Mouse (Mus musculus) spleen, postnatal 0 days (tissue): ENCODE results near the gene Vps4a. TPM values are rescaled to one million over a fixed set of nuclear protein-coding genes. Genes with fewer than 3 reads are reported as not detected.

ENCODE experiments used
- polyA plus RNA-seq: library from polyadenylated mRNA; unstranded; fragments of >200 nt; fragmentation: Nextera tagmentation; extraction: Ambion mirVana; gene quantifications from 2 replicates; pipeline ENCODE4 v1.2.1, GENCODE M21; 2015

Vps4a gene
- polyA plus RNA-seq, result 30.2 and 31.6 TPM in 2 replicates

DNA sequence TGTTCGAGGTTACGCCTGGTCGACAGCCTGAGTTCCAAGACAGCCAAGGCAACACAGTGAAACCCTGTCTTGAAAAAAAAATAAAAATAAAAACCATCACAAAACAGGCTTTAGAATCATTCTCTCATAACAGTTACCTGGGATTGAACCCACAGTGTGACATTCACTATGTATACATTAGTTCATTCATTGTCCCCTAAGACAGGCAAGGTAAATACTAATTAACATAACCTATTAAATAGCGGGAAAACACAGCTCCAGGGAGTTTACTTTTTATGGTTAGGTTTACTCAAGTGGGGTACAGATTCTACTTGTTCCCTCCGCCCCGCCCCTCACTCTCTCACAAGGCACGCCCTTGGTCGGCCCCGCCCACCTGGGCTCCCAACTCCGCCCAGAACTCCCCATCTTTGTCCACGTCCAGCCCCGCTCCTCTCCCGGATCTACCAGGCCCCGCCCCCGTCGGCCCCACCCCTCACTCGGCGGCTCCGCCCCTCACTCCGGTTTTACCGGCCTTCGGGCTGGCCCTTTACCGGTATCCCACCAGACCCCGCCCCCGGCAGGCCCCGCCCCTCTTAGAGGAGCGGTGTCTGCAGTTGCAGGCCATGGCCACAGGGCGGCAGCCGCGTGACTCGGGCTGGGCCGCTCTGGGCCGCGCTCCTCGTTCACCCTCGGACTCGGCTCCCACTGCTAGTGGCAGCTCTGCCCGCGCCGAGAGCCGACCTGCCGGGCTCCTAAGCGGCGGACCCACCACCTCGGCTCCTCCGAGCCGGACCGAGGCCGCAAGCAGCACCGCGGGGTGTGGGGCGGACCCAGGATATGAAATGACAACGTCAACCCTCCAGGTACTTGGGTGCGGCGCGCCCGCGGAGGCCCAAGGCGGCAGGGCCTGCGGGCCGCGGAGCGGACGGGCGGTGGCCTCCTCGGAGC lies at the start of gene Vps4a:
TSS of gene Vps4a (plus strand) at position 573 of the 927 bp plus-strand sequence.

DNA sequence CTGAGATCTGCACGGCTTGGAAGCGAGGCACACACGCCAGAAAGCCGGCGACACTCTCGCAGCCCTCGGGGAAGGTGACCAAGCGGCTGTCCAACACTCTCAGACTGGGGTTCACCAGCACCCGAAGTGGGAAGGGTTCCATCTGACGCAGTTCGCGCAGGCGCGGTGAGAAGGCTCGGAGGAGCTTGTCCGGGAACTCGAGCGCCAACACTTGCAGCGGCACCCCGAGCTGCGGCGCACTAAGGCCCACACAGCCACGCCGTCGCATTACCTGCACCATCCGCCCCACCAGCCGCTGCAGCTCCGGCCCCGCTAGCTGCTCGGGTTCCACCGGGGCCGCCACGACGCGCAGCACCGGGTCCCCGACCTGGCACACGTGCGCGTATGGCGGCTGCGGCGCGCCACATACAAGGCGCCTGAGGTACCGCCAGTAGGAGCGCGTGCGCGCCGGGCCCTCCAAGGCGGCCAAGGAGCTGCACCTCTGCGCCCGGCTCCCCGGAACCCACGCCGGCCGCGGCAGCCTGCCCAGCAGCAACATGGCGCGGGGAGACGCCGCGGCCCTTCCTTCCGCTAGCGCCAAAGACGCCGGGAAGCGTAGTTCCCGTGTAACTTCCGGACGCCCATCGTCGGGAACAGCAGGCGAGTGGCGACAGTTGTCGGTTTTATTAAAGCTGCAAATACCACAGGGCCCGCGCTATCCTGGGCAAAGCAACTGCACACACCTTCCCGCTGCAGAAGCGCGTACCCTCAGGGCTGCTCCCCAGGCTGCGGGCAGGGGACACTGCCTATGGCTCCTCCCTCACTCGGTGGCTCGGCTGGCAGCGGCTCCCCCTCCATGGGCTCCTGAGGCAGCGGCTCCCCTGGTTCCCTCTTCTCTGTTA lies 17.3 kb downstream of the Vps4a start, which contains the start of gene Pdf:
TSS of gene Pdf (minus strand) at position 554 of the 881 bp plus-strand sequence.

DNA sequence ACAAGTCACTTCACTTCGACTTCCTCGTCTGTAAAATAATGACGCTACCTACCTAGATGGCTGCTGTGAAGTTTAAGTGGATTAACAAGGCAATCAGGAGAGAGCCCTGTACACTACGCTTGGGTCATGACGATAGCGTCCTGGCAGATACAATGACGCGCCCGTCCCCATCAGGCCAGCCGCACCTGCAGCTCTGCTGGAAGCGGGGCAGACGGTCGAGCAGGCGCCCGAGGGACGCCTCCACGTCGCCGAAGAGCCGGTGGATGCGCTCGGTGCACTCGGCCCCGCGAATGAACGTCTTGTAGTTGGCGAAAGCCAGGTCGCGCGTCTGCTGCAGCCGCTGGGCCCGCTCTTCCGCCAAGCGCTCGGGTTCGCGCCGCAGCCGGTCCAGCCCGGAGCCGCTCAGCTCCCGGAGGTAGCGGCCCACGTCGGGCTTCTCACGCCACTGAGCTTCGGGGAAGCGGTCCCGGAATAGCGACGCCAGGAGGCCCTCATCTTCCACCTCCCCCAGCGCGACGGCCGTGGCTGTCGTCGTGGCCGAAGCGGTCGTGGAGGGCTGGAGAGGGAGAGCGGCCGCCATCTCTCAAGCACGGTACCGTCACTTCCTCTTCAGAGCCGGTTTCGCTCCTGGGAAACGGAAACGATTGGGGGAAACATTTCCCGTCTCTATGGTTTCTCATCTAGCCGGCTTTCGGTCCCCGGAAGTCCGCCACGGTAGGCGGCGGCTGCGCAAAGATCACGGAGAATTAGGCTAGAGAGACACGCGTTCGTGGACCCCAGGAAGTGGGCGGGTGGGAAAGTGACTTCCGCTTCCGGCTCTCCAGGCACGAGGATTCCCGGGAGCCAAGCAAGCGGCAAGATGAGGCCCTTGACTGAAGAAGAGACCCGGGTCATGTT lies 25.3 kb downstream of the Vps4a start, which contains the start of the genes Cog8 and Nip7:
TSS of gene Cog8 (minus strand) at position 614 of the 897 bp plus-strand sequence.
TSS of gene Nip7 (plus strand) at position 802 of the 897 bp plus-strand sequence.

DNA sequence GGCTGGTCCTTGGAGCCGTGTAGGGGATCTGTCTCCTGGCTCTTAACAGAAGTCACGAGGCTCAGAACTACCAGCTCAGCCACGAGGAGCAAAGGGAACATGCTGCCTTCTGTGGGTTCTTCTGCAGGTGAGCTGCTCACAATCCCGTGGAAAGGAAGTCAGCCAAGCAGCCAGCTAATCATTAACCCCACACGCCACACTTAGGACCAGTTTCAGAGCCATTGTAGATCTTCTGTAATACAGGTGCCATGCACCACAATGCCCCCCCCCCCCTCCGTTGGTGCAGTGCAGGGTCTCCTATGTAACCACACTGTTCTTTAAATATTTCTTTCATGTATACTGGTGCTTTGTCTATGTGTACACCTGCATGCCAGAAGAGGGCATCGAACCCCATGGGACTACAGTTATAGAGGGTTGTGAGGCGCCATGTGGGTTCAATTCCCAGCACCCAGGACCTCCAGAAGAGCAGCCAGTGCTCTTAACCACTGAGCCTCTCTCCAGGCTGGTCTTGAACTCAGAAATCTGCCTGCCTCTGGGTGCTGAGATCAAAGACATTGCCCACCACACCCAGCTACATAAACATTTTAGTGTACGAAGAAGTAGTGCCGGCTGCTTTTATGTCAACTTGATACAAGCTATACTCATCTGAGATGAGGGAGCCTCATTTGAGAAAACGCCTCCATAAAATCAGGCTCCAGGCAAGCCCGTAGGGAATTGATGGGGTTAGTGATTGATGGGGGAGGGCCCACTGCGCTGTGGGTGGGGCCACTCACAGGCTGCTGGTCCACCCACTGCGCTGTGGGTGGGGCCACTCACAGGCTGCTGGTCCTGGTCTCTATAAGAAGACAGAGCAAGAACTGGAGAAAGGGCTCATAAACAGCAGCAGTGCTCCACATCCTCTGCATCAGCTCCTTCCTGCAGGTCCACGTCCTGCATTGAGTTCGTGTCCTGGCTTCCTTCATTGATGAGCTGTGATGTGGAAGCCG lies 34.8 kb downstream of the Vps4a start, which contains the start of gene Tmed6:
TSS of gene Tmed6 (minus strand) at position 134 of the 986 bp plus-strand sequence.

Other genes starting within 250 kb of the Vps4a start
- gene Has3, start 161.0 kb upstream of the Vps4a start, polyA plus RNA-seq, result 0.11 and 0.12 TPM in 2 replicates
- 41.9 and 43.2 TPM in 2 replicates for gene Utp4, start 137.6 kb upstream of the Vps4a start, polyA plus RNA-seq
- gene Sntb2, start 95.5 kb upstream of the Vps4a start, polyA plus RNA-seq, result 7.0 and 9.8 TPM in 2 replicates
- 15.6 and 20.7 TPM in 2 replicates for gene Pdf, start 17.4 kb downstream of the Vps4a start, polyA plus RNA-seq
- gene Cog8, start 25.5 kb downstream of the Vps4a start, polyA plus RNA-seq, result 16.4 and 18.0 TPM in 2 replicates
- 54.8 and 56.4 TPM in 2 replicates for gene Nip7, start 25.7 kb downstream of the Vps4a start, polyA plus RNA-seq
- gene Tmed6, start 34.4 kb downstream of the Vps4a start, polyA plus RNA-seq, result 0.15 and 1.6 TPM in 2 replicates
- gene Terf2, start 65.3 kb downstream of the Vps4a start, polyA plus RNA-seq, result 14.7 and 15.3 TPM in 2 replicates
- 19.3 and 19.4 TPM in 2 replicates for gene Cyb5b, start 119.4 kb downstream of the Vps4a start, polyA plus RNA-seq